Comparison of ENCODE assay signal across 19 mouse cellular contexts in genomic region chr9:117654626-117655025, GRCm38 (mm10). TPM values are rescaled to one million over a fixed set of nuclear protein-coding genes. Genes with fewer than 3 reads are reported as not detected.
"Had no signal": no experiment of that assay in that cellular context is flagged by ENCODE, and none has a peak within 500 bp of the region (broad histone marks: within the 10 kb centered on the region; RNA-seq: fewer than 3 reads in every experiment).

No protein-coding gene starts in this region.

- H3K9me3 ChIP-seq: liver, embryonic 13.5 days; midbrain, embryonic 13.5 days; neural tube, embryonic 12.5 days; neural tube, embryonic 15.5 days; stomach, embryonic 15.5 days had no signal

- H3K4me3 ChIP-seq: left cerebral cortex, adult 2 months; liver, embryonic 13.5 days; midbrain, embryonic 13.5 days; neural tube, embryonic 12.5 days; neural tube, embryonic 15.5 days; stomach, embryonic 15.5 days had no signal

- H3K36me3 ChIP-seq: liver, embryonic 13.5 days; midbrain, embryonic 13.5 days; neural tube, embryonic 12.5 days; neural tube, embryonic 15.5 days; stomach, embryonic 15.5 days had no signal

- H3K4me1 ChIP-seq: liver, embryonic 13.5 days; midbrain, embryonic 13.5 days; neural tube, embryonic 12.5 days; stomach, embryonic 15.5 days had no signal

- H3K27me3 ChIP-seq: liver, embryonic 13.5 days; midbrain, embryonic 13.5 days; neural tube, embryonic 12.5 days; neural tube, embryonic 15.5 days; stomach, embryonic 15.5 days had no signal

- ATAC-seq: inflammation-experienced regulatory T-cells, adult 6 months; intestine, embryonic 16.5 days; midbrain, embryonic 13.5 days had no signal

- DNase-seq: kidney, adult 18-20 months; kidney, adult 9 months; kidney, postnatal 10 days; kidney, postnatal 36 days; layer of hippocampus, postnatal 36 days; liver, embryonic 13.5 days; right cerebral cortex, adult 18-20 months; right cerebral cortex, postnatal 14 days; right cerebral cortex, postnatal 4 days; thymus, postnatal 25 days had no signal

- H3K27ac ChIP-seq: left cerebral cortex, adult 2 months; liver, embryonic 13.5 days; midbrain, embryonic 13.5 days; neural tube, embryonic 12.5 days; neural tube, embryonic 15.5 days; stomach, embryonic 15.5 days had no signal

- H3K9ac ChIP-seq: liver, embryonic 13.5 days; midbrain, embryonic 13.5 days; neural tube, embryonic 12.5 days; neural tube, embryonic 15.5 days; stomach, embryonic 15.5 days had no signal

- H3K4me2 ChIP-seq: liver, embryonic 13.5 days; midbrain, embryonic 13.5 days; neural tube, embryonic 12.5 days; neural tube, embryonic 15.5 days; stomach, embryonic 15.5 days had no signal

RNA-seq across cellular contexts. Expression of gene Rbms3, which starts 24.9 kb away (rescaled TPM):
- total RNA-seq: megakaryocyte progenitor cell, adult 5-6 weeks; megakaryocyte-erythroid progenitor cell, adult 5-6 weeks had no signal
- polyA plus RNA-seq: inflammation-experienced regulatory T-cells, adult 6 months had no signal
